Mouse (Mus musculus): ENCODE results near the gene Cdc7.

GRCm38 (mm10) chr5:107019904-107020303, 55.8 kb downstream of the Cdc7 start:
- TF ChIP-seq POLR2A (IDR thresholded peaks at IDR 0.05; ENCODE audit: borderline replicate concordance, extremely low read depth, insufficient read depth, insufficient read length, poor library complexity, severe bottlenecking) = no peak
- TF ChIP-seq CTCF (IDR thresholded peaks at IDR 0.05; ENCODE audit: borderline replicate concordance, extremely low read depth, insufficient read depth, insufficient read length) = no peak

Measured in brain, embryonic 14.5 days (tissue).